Mouse (Mus musculus) liver, embryonic 11.5 days (tissue): Measurements from ENCODE around the gene Lyve1. TPM values are rescaled to one million over a fixed set of nuclear protein-coding genes. Genes with fewer than 3 reads are reported as not detected.

Source experiments
- ATAC-seq: fragments of 200-750 bp; cut with Nextera tagmentation; replicated peaks from 2 replicates; pipeline ENCODE4 v1.8.0; 2017; ENCODE audit warnings: moderate number of reproducible peaks, mild to moderate bottlenecking, moderate TSS enrichment, moderate library complexity; ENCODE audit not compliant: low FRiP score
- DNase-seq: peaks from one replicate; pipeline ENCODE4 v3.0.0-alpha.2; 2017; ENCODE audit warnings: low spot score
- H3K27ac ChIP-seq: fragments of 300-500 bp; sonication (generic); 2 replicates; pipeline ENCODE4 v1.5.1; 2014; ENCODE audit warnings: mild to moderate bottlenecking, low read depth, low read length, control low read depth
- H3K27me3 ChIP-seq: fragments of 300-500 bp; sonication (generic); replicated peaks from 2 replicates; pipeline ENCODE4 v1.6.1; 2014; ENCODE audit warnings: low read length, mixed read lengths; ENCODE audit not compliant: control insufficient read depth, insufficient read depth
- H3K36me3 ChIP-seq: fragments of 300-500 bp; sonication (generic); 2 replicates; pipeline ENCODE4 v1.6.1; 2014; ENCODE audit warnings: mild to moderate bottlenecking, low read length, moderate library complexity, mixed read lengths; ENCODE audit not compliant: control insufficient read depth, insufficient read depth
- H3K4me1 ChIP-seq: fragments of 300-500 bp; sonication (generic); replicated peaks from 2 replicates; pipeline ENCODE4 v1.6.1; 2014; ENCODE audit warnings: low read length, mixed read lengths; ENCODE audit not compliant: control insufficient read depth, insufficient read depth
- H3K4me2 ChIP-seq: fragments of 300-500 bp; sonication (generic); 2 replicates; pipeline ENCODE4 v1.6.1; 2014; ENCODE audit warnings: mild to moderate bottlenecking, control low read depth, moderate library complexity
- H3K4me3 ChIP-seq: fragments of 300-500 bp; sonication (generic); 2 replicates; pipeline ENCODE4 v1.5.1; 2014; ENCODE audit warnings: low read depth, low read length, control low read depth
- H3K9ac ChIP-seq: fragments of 300-500 bp; sonication (generic); 2 replicates; pipeline ENCODE4 v1.6.1; 2014; ENCODE audit warnings: low read depth, low read length, control low read depth
- H3K9me3 ChIP-seq: fragments of 300-500 bp; sonication (generic); 2 replicates; pipeline ENCODE4 v1.6.1; 2016; ENCODE audit warnings: low read length, inconsistent platforms, mixed read lengths; ENCODE audit not compliant: control insufficient read depth
- WGBS: fragments of 180-500 bp; shearing (Covaris S2); extraction: QIAGEN DNeasy Blood & Tissue Kit; methylation state at CpG from one replicate; pipeline ENCODE4 v1.1.7; 2014; 5-methylcytosine and 5-hydroxymethylcytosine counted together
- polyA plus RNA-seq: library from polyadenylated mRNA; unstranded; fragments of >200 nt; fragmentation: Nextera tagmentation; extraction: Ambion mirVana; gene quantifications from 2 replicates; pipeline ENCODE4 v1.2.1, GENCODE M21; 2014

Gene Lyve1
- polyA plus RNA-seq, 1 experiment from 2014 or later: 25.7 TPM

- Histone ChIP-seq H3K9me3 (no peaks in the 10 kb centered on the region), H3K4me3 (no peak overlapping the region), H3K27me3 (no peaks in the 10 kb centered on the region), H3K4me1 (0 out of 2 replicates have a peak, but pooled peaks cover 16% of the 10 kb centered on the region), H3K36me3 (no peaks in the 10 kb centered on the region), H3K4me2 (no peak overlapping the region), H3K27ac (no peak overlapping the region), H3K9ac (no peak overlapping the region)
- ATAC-seq: no peak
- 65% methylated on average over 2 of the region's 2 CpGs for WGBS
- no peak for DNase-seq
Observed at GRCm38 (mm10) chr7:110847321-110847720, 15.7 kb downstream of the Lyve1 start.

GRCm38 (mm10) chr7:110843916-110844874 lies 18.8 kb downstream of the Lyve1 start, which contains the start of gene Rnf141:
TSS of gene Rnf141 (minus strand) at chr7:110844457.
- peaks cover 16% of the 10 kb centered on the region; the same call in 1 of the 2 replicates for H3K4me1 ChIP-seq
- DNase-seq (peak; percentile 96), ATAC-seq (peak; percentile 86)
- peak within 1 kb of the TSS; percentile 86 for H3K4me2 ChIP-seq
- peak within 1 kb of the TSS; percentile 87 for H3K4me3 ChIP-seq
- H3K9me3 ChIP-seq: no peaks in the 10 kb centered on the region
- H3K36me3 ChIP-seq: peaks cover 2% of the 10 kb centered on the region; the same call in 1 of the 2 replicates
- no peaks in the 10 kb centered on the region for H3K27me3 ChIP-seq
- peak within 1 kb of the TSS; percentile 97 for H3K27ac ChIP-seq
- under 1% methylated on average over 42 of the region's 42 CpGs for WGBS
- H3K9ac ChIP-seq: peak within 1 kb of the TSS; percentile 89

- Histone ChIP-seq H3K9me3 (no peaks in the 10 kb centered on the region), H3K9ac (no peak overlapping the region), H3K36me3 (peaks cover 7% of the 10 kb centered on the region; the same call in 1 of the 2 replicates), H3K27me3 (no peaks in the 10 kb centered on the region), H3K4me3 (no peak overlapping the region), H3K27ac (no peak overlapping the region), H3K4me2 (peak overlapping the region; percentile 20; the same call in 1 of the 2 replicates), H3K4me1 (peaks cover 11% of the 10 kb centered on the region; the same call in 1 of the 2 replicates)
- DNase-seq (no peak), ATAC-seq (no peak)
- 60% methylated on average over 4 of the region's 4 CpGs for WGBS
Observed at GRCm38 (mm10) chr7:110840332-110840731, 22.7 kb downstream of the Lyve1 start.

- DNase-seq (no peak), ATAC-seq (no peak)
- no peak overlapping the region for H3K27ac ChIP-seq
- no peaks in the 10 kb centered on the region for H3K27me3 ChIP-seq
- H3K4me3 ChIP-seq: no peak overlapping the region
- H3K36me3 ChIP-seq: peaks cover 18% of the 10 kb centered on the region
- H3K4me2 ChIP-seq: no peak overlapping the region
- H3K9ac ChIP-seq: no peak overlapping the region
- 53% methylated on average over 3 of the region's 3 CpGs for WGBS
- H3K9me3 ChIP-seq: no peaks in the 10 kb centered on the region
- H3K4me1 ChIP-seq: no peaks in the 10 kb centered on the region; the same call in 1 of the 2 replicates
Observed at GRCm38 (mm10) chr7:110834522-110834921, 28.5 kb downstream of the Lyve1 start.

GRCm38 (mm10) chr7:110834018-110834417 lies 29.0 kb downstream of the Lyve1 start:
- H3K9ac ChIP-seq: no peak overlapping the region
- WGBS: 88% methylated on average over 1 of the region's 1 CpGs
- no peak overlapping the region for H3K4me3 ChIP-seq
- H3K4me1 ChIP-seq: no peaks in the 10 kb centered on the region; the same call in 1 of the 2 replicates
- no peak overlapping the region for H3K27ac ChIP-seq
- no peak overlapping the region for H3K4me2 ChIP-seq
- DNase-seq: no peak
- H3K27me3 ChIP-seq: no peaks in the 10 kb centered on the region
- no peaks in the 10 kb centered on the region for H3K9me3 ChIP-seq
- ATAC-seq: no peak
- peaks cover 18% of the 10 kb centered on the region for H3K36me3 ChIP-seq

GRCm38 (mm10) chr7:110833024-110833423 lies 30.0 kb downstream of the Lyve1 start:
- Histone ChIP-seq H3K9ac (no peak overlapping the region), H3K27me3 (no peaks in the 10 kb centered on the region), H3K4me1 (no peaks in the 10 kb centered on the region; the same call in 1 of the 2 replicates), H3K9me3 (no peaks in the 10 kb centered on the region), H3K4me3 (no peak overlapping the region), H3K4me2 (no peak overlapping the region), H3K27ac (no peak overlapping the region), H3K36me3 (peaks cover 24% of the 10 kb centered on the region)
- DNase-seq (no peak), ATAC-seq (no peak)
- 83% methylated on average over 1 of the region's 1 CpGs for WGBS

GRCm38 (mm10) chr7:110823995-110824953 lies 38.8 kb downstream of the Lyve1 start:
- DNase-seq (no peak), ATAC-seq (no peak)
- Histone ChIP-seq H3K9me3 (no peaks in the 10 kb centered on the region), H3K4me2 (no peak overlapping the region), H3K27ac (no peak overlapping the region), H3K36me3 (peaks cover 21% of the 10 kb centered on the region), H3K9ac (0 out of 2 replicates have a peak overlapping the region, but pooled peaks have one; percentile 5), H3K4me1 (peaks cover 22% of the 10 kb centered on the region), H3K4me3 (no peak overlapping the region), H3K27me3 (no peaks in the 10 kb centered on the region)
- 86% methylated on average over 8 of the region's 8 CpGs for WGBS

- no peak overlapping the region for H3K4me3 ChIP-seq
- H3K27ac ChIP-seq: no peak overlapping the region
- H3K9me3 ChIP-seq: no peaks in the 10 kb centered on the region
- WGBS: 57% methylated on average over 4 of the region's 4 CpGs
- no peak overlapping the region for H3K9ac ChIP-seq
- DNase-seq (no peak), ATAC-seq (no peak)
- no peak overlapping the region for H3K4me2 ChIP-seq
- H3K4me1 ChIP-seq: peaks cover 26% of the 10 kb centered on the region
- no peaks in the 10 kb centered on the region for H3K27me3 ChIP-seq
- peaks cover 16% of the 10 kb centered on the region for H3K36me3 ChIP-seq
Observed at GRCm38 (mm10) chr7:110823593-110823992, 39.4 kb downstream of the Lyve1 start.
